Mouse (Mus musculus) hindbrain, embryonic 10.5 days (tissue): ENCODE measurements around the gene Tas2r139. TPM values are rescaled to one million over a fixed set of nuclear protein-coding genes. Genes with fewer than 3 reads are reported as not detected.
A peak's percentile ranks its signal among the peaks of the same experiment; 100 is the strongest.
"Not testable (repeated sequence)": the region's sequence is repeated elsewhere in the genome, so short reads cannot be mapped to it uniquely, and the experiment has no call there.

Source experiments
- DNase-seq: peaks from one replicate; pipeline ENCODE4 v3.0.0-alpha.2; 2017; ENCODE audit warnings: low spot score
- H3K27ac ChIP-seq: fragments of 300-500 bp; sonication (generic); 2 replicates; pipeline ENCODE4 v1.5.1; 2016; ENCODE audit warnings: mild to moderate bottlenecking, moderate library complexity
- H3K27me3 ChIP-seq: fragments of 300-500 bp; sonication (generic); 2 replicates; pipeline ENCODE4 v1.6.1; 2016; ENCODE audit warnings: mild to moderate bottlenecking; ENCODE audit not compliant: poor library complexity, insufficient read depth, severe bottlenecking
- H3K36me3 ChIP-seq: fragments of 300-500 bp; sonication (generic); 2 replicates; pipeline ENCODE4 v1.6.1; 2016; ENCODE audit warnings: mild to moderate bottlenecking, moderate library complexity
- H3K4me1 ChIP-seq: fragments of 300-500 bp; sonication (generic); replicated peaks from 2 replicates; pipeline ENCODE4 v1.6.1; 2016; ENCODE audit warnings: mild to moderate bottlenecking
- H3K4me3 ChIP-seq: fragments of 300-500 bp; sonication (generic); 2 replicates; pipeline ENCODE4 v1.5.1; 2016; ENCODE audit warnings: mild to moderate bottlenecking, moderate library complexity
- H3K9me3 ChIP-seq: fragments of 300-500 bp; sonication (generic); 2 replicates; pipeline ENCODE4 v1.6.1; 2016; ENCODE audit warnings: mild to moderate bottlenecking, moderate library complexity
- WGBS: fragments of 180-500 bp; shearing (Covaris S2); methylation state at CpG from one replicate; pipeline ENCODE4 v1.1.7; 2016; 5-methylcytosine and 5-hydroxymethylcytosine counted together
- polyA plus RNA-seq: library from polyadenylated mRNA; unstranded; fragments of >200 nt; fragmentation: Nextera tagmentation; extraction: Ambion mirVana; gene quantifications from 2 replicates; pipeline ENCODE4 v1.2.1, GENCODE M21; 2016

Tas2r139 gene
- not detected in 2 replicates for polyA plus RNA-seq

DNA sequence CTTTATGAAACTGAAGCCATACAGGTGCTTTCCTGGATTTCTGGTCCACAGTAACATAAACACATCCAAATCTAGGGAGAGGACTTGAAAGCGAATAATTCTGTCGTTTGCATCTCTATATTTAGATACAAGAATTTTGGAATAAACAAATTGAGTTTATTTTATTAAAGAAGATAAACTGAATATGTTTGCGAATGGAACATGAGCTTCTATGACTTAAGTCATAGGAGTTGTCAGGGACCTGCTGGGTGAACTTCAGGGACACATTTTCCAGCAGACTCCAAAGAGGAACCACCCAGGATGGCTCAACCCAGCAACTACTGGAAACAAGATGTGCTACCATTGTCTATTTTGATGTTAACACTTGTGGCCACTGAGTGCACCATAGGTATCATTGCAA, at the start of gene Tas2r139:
Gene Tas2r139 (plus strand): TSS at position 301 of the 400 bp plus-strand sequence.
- Histone ChIP-seq H3K27ac (no peak within 1 kb of the TSS), H3K4me1 (no peaks in the 10 kb centered on the region), H3K4me3 (no peak within 1 kb of the TSS), H3K27me3 (no peaks in the 10 kb centered on the region), H3K36me3 (no peaks in the 10 kb centered on the region), H3K9me3 (no peaks in the 10 kb centered on the region)
- DNase-seq: no peak
- WGBS: 74% methylated on average over 3 of the region's 3 CpGs

DNA sequence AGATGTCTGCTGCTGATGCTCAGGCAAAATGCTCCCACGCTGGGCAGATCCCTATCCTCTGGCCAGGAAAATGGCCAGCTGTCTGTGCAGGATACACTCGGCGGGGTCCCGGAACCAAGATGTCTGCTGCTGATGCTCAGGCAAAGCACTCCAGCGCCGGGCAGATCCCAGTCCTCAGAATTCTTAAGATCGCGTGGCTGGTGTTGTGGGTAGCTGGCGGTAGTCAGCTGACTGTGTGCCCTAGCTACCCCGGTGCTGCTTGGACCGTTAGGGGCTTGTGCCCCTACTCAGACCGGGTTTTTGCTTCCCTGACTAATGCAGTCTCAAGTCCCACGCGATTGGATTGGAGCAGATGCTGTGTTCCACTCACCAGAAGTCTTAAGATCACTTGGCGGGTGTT, 10.4 kb downstream of the Tas2r139 start:
- WGBS: 78% methylated on average over 15 of the region's 15 CpGs

DNA sequence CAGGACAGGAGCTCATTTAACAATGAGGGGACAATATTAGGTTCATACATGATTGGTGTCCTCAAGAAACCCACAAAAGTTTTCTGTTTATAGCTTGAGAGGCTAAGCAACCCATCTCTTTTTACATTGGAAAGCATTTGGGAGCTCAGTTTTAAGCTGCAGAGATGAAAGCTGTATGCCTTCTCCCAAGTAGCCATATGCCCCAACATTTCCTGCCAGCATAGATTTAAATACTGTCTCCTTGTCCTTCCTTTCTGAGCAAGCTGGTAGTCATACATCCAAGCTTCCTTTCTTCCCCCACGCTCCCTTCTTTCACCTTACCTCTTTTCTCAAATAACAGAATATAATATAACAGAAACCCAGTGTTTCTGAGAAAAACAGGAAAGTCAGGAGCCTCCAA, 41.7 kb downstream of the Tas2r139 start:
- no peaks in the 10 kb centered on the region for H3K9me3 ChIP-seq
- no peaks in the 10 kb centered on the region for H3K27me3 ChIP-seq
- WGBS: 76% methylated on average over 1 of the region's 1 CpGs
- no peak overlapping the region for H3K27ac ChIP-seq
- no peak for DNase-seq
- no peak overlapping the region for H3K4me3 ChIP-seq
- H3K4me1 ChIP-seq: no peaks in the 10 kb centered on the region
- H3K36me3 ChIP-seq: no peaks in the 10 kb centered on the region

More for the DNA sequence above, 10.4 kb downstream of the Tas2r139 start:
- not testable (repeated sequence) for H3K27me3 ChIP-seq, H3K27ac ChIP-seq, H3K9me3 ChIP-seq, H3K36me3 ChIP-seq, DNase-seq, H3K4me3 ChIP-seq, H3K4me1 ChIP-seq

DNA sequence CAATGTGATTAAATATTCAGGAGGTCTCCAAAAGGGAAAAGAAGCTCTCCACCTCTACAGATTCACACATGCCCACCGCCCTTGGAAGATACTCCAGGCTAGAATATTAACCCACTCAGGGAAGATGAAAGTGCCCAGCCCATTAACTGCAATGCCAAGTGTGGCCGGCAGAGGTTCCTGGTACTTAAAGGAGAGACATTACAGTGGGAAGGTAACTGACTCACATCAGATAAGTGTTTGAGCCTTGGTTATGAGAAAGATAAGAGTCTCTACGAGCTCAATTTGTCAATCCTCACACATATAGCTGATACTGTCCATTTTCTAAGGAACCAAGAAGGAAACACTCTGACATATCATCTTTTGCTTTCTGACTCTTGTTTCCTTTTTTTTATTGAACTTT, 45.5 kb downstream of the Tas2r139 start:
- H3K9me3 ChIP-seq: no peaks in the 10 kb centered on the region
- no peak overlapping the region for H3K4me3 ChIP-seq
- H3K27me3 ChIP-seq: no peaks in the 10 kb centered on the region
- no peaks in the 10 kb centered on the region for H3K36me3 ChIP-seq
- H3K27ac ChIP-seq: no peak overlapping the region
- no peaks in the 10 kb centered on the region for H3K4me1 ChIP-seq
- peak; percentile 2 for DNase-seq
- 52% methylated on average over 3 of the region's 3 CpGs for WGBS

Other genes starting within 250 kb of the Tas2r139 start
- 0.29 TPM in 1 of 2 replicates, not detected in the other for gene Sval1, start 189.3 kb upstream of the Tas2r139 start, polyA plus RNA-seq
- gene Sval3, start 172.8 kb upstream of the Tas2r139 start, polyA plus RNA-seq: not detected in 2 replicates
- not detected in 2 replicates for gene Sva, start 102.5 kb upstream of the Tas2r139 start, polyA plus RNA-seq
- not detected in 2 replicates for gene Tas2r144, start 74.4 kb downstream of the Tas2r139 start, polyA plus RNA-seq
- gene Gstk1, start 105.0 kb downstream of the Tas2r139 start, polyA plus RNA-seq: 16.5 and 17.7 TPM in 2 replicates
- gene Tmem139, start 121.0 kb downstream of the Tas2r139 start, polyA plus RNA-seq: 0.48 and 0.75 TPM in 2 replicates
- gene Casp2, start 124.0 kb downstream of the Tas2r139 start, polyA plus RNA-seq: 67.7 and 81.2 TPM in 2 replicates
- 0.94 and 1.1 TPM in 2 replicates for gene Clcn1, start 145.7 kb downstream of the Tas2r139 start, polyA plus RNA-seq
- gene Fam131b, start 183.7 kb downstream of the Tas2r139 start, polyA plus RNA-seq: 1.4 and 2.9 TPM in 2 replicates
- 86.0 and 103 TPM in 2 replicates for gene Zyx, start 208.7 kb downstream of the Tas2r139 start, polyA plus RNA-seq
- gene Epha1, start 232.3 kb downstream of the Tas2r139 start, polyA plus RNA-seq: 1.8 and 3.1 TPM in 2 replicates